Mouse (Mus musculus): ENCODE measurements around the gene Ccdc88c. TPM values are rescaled to one million over a fixed set of nuclear protein-coding genes. Genes with fewer than 3 reads are reported as not detected.

Ccdc88c gene
- 17.4 TPM for polyA plus RNA-seq (2014; fragmentation: Illumina TruSeq; extraction: RNeasy Lipid Tissue Mini Kit (QIAGEN cat#74804); ENCODE audit: low replicate concordance)

GRCm38 (mm10) chr12:101028954-101029731 lies at the start of gene Ccdc88c:
TSS of gene Ccdc88c (minus strand) at chr12:101029056.

GRCm38 (mm10) chr12:100907598-100908297 lies 121.1 kb downstream of the Ccdc88c start, which contains the start of gene Gpr68:
TSS of gene Gpr68 (minus strand) at chr12:100908198.

Other genes with a start within 250 kb of the Ccdc88c start
- gene Dglucy, start 250.0 kb downstream of the Ccdc88c start, polyA plus RNA-seq (2014; fragmentation: Illumina TruSeq; extraction: RNeasy Lipid Tissue Mini Kit (QIAGEN cat#74804); ENCODE audit: low replicate concordance): 35.2 TPM
- gene Gpr68, start 120.9 kb downstream of the Ccdc88c start, polyA plus RNA-seq (2014; fragmentation: Illumina TruSeq; extraction: RNeasy Lipid Tissue Mini Kit (QIAGEN cat#74804); ENCODE audit: low replicate concordance): 0.33 TPM
- 187 TPM for gene Ppp4r3a, start 54.6 kb upstream of the Ccdc88c start, polyA plus RNA-seq (2014; fragmentation: Illumina TruSeq; extraction: RNeasy Lipid Tissue Mini Kit (QIAGEN cat#74804); ENCODE audit: low replicate concordance)

Data from small intestine, adult 10 weeks (tissue).